Mouse (Mus musculus): ENCODE data around the gene Apobec4.

Apobec4 gene

DNA sequence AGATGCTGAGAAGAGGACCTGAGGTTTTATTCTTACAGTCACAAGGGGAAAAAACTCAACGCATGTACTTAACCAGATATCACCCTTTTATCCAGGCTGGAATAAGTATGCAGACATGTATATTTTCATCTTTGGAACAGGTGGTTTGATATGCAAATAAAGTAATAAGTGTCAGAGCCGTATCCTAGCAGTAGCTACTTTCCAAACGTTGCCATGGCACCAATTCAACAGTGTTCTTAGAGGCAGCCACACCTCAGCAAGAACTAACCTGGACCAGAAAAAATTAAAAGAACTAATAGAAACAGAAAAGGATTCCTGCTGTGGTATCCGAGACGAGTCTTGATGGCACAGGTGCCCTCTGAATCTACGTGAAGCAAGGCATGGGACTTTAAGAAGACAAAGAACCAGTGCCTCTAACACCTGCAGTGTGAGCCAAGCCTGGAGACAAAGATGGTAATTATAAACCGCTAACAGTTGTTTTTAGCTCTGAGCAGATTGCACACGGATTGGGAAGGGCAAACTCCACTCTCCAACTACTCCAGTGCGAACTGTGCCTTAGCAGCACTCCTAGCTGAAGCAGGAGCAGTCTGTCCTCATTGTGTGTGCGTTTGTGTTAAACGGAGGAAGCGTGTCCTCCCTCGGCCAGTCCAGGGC, at the start of gene Apobec4:
TSS of gene Apobec4 (plus strand) at position 240 of the 654 bp plus-strand sequence.
- no peak for DNase-seq (ENCODE audit: low spot score)

GRCm38 (mm10) chr1:152701066-152701465, 49.3 kb upstream of the Apobec4 start:
- DNase-seq (ENCODE audit: low spot score), result no peak

DNA sequence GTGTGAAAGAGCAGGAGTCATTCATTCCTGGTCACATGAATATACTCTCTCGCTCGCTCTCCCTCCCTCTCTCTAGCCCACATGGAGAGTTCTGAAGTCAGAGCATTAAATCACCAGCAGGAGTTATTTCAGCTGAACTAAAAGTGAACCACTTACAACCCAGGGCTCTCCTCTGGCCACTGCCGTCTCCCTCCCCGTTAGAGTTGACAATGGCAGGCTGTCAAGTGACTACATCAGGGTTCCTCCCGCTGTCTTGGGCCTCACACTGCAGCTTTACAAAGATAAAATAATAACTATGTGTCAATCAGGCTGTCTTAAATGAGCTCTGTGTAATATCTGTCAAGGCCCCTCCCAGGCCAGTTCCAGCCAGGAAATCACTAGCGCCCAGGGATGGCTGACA, 47.4 kb upstream of the Apobec4 start:
- DNase-seq (ENCODE audit: low spot score), result no peak

DNA sequence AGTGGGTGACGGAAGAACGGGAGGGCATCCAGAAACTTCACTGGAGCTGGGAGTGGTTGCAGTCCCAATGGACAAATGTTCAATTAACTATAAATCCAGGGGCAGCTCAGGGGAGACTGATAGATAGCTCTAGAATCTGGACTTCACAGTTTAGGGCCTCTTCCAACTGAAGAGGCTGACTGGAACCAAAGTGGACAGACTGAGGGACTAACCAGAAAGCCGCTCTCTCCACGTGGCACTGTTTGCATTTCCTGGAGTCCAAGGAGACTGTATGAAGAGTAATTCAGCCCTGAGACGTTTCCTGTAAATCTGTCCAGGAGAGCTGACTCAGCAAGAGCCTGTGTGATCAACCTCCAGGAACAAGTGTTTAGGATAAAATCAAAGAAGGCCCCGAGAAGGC, 46.4 kb upstream of the Apobec4 start:
- no peak for DNase-seq (ENCODE audit: low spot score)

- DNase-seq (ENCODE audit: low spot score), result no peak
Measured at GRCm38 (mm10) chr1:152707560-152707959, 42.8 kb upstream of the Apobec4 start.

GRCm38 (mm10) chr1:152711037-152711436, 39.3 kb upstream of the Apobec4 start:
- no peak for DNase-seq (ENCODE audit: low spot score)

DNA sequence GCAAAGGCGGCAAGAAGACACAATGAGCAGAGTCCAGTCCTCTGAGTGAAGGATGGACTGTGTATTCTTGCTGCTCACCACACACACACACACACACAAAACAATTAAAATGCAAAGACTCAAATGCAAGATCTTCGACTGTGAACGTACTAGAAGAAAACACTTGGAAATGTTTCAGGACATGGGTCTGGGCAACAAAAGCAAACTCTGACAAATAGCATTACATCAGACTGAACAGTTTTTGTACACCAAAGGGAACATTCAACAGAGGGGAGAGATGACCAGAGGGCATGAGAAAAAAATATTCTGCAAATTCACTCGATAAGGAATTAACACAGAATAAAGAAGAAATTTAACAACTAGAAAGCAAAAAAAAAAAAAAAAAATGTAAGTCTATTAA, 36.4 kb upstream of the Apobec4 start:
- DNase-seq (ENCODE audit: low spot score), result no peak

DNA sequence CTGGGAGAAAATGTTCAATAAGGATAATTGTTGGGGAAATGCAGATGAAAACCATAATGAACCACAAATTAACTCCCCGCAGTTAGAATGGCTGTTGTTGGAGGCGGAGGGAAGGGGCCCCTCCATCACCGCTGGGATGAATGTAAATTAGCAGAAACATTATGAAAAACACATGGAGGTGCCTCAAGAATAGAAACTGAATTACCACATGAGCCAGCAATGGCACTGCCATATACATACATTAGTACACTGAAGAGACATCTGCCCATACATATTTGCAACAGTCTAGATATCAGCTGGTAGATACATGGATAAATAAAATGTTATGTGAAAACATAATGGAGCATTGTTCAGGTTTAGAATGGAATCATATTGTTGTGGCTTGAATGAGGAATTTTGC, 35.9 kb upstream of the Apobec4 start:
- DNase-seq (ENCODE audit: low spot score), result no peak

DNA sequence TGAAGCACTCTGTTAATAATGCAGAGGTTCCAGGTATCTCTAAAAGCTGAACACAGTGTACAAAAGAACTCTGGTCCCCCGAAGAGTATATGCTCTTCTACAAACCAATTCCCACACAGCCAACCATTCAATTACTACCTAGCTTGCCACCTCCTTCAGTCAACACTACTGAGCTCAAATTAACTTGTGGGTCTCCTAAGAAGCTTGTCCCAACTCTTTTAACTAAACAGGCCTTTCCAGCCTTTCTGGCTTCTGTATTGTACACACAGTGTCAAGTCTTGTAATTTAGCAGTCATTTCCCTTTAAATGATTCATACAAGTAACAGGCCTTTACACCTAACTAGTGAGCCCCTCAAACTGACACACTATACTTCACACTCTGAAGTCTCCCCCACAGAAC, 33.0 kb upstream of the Apobec4 start:
- DNase-seq (ENCODE audit: low spot score), result no peak

- DNase-seq (ENCODE audit: low spot score), result no peak
Measured at GRCm38 (mm10) chr1:152718200-152718599, 32.2 kb upstream of the Apobec4 start.

DNA sequence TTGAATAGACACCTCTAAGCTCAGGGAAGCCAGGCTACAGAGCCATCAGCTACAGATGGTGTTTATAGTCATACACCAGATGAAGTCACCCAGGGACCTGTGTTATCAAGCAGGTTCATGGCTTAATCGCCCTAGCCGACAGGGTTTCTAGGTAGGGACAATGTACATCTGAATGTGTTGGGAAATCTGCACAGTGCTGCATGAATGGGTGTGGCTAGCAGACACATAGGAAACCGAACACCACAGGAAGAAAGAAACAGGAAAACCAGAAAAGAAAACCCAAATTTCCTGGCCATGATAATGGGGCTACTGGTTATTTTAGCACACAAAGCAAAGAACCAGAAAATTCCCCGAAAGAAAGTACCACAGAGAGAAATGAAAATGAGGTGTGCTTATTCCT, 29.4 kb upstream of the Apobec4 start:
- no peak for DNase-seq (ENCODE audit: low spot score)

DNA sequence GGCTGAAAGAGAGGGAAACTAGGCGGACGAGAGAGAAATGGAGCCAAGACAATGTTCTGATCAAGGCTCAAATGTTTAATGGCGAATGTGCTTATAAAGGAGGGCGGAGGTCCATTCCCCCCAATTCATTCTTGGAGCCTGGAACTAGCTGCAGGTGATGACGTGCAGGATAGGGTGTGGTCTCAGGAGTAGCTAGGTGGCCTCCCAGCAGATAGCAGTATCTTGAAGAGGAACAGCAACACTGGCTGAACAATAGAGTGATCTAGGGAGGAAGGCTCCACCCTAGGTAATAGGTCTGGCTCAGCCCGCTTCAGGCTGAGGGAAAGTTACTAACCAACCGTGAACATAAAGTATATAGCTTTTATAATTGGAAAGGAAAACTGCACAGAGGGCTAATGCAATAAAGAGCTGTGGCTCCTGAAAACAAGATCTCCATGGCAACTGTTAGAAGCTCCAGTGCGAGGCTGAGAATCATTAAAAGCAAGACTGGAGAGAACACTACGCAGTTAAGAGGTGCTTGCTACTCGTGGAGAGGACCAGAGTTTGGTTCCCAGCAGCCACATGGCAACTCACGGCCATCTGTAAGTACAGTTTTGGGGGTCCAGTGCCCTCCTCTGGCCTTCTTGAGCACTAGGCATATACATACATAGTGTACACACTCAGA, 28.7 kb upstream of the Apobec4 start:
- DNase-seq (ENCODE audit: low spot score), result no peak

DNA sequence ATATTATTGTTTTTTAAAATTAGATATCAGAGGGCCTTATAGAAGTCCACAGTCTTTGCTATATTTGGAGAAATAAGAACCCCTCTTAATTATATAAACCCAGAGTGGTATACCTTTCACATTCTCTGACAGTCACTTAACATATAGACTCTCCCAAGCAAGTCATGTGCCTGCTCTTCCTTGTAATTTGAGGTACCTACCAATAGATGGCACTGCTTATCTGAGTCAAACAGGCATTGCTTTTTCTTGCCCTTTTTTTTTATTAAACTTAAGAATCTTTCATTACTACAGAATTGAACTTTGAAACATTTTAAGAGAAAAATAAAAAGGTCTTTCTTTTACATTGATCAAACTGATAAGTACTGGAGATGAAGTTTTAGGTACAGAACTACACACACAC, 26.1 kb upstream of the Apobec4 start:
- no peak for DNase-seq (ENCODE audit: low spot score)

DNA sequence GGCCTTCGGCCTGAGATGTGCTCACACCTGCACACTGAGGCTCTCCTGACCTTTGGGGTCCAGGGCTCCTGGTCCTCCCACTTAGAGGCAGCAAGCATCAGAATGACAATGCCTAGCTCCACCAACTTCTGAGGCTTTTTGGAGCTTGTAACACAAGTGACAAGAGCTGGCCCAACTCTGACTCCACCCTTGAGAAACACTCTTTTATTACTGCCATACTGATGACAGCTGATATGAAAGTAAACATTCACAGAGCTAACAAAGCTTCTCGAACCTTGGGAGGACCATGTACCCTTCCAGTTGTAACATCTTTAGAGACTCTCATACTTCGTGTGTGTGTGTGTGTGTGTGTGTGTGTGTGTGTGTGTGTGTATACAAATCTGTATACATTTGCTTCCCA, 24.3 kb upstream of the Apobec4 start:
- DNase-seq (ENCODE audit: low spot score), result no peak

- DNase-seq (ENCODE audit: low spot score), result no peak
Measured at GRCm38 (mm10) chr1:152727604-152728236, 22.6 kb upstream of the Apobec4 start.

- DNase-seq (ENCODE audit: low spot score), result no peak
Measured at GRCm38 (mm10) chr1:152738793-152739192, 11.6 kb upstream of the Apobec4 start.

DNA sequence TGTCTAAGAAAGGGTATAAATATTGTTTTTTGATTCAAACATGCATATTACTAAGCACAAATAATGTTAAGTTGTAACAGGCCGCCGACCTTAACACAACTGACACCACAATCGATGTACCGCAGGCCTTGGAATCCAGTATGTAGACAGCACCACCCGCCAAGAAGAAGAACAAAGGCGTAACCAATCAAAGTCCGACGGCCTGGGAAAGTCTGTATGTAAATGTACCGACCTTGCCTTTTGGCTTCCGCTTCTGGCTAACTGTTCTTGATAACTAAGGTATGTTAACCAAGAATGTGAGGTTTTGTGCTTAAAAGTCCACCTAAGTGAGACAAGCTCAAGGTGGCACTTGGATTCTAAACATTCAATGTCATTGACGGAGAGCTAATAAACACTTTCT, 11.0 kb upstream of the Apobec4 start:
- no peak for DNase-seq (ENCODE audit: low spot score)

GRCm38 (mm10) chr1:152743095-152743826, 7.1 kb upstream of the Apobec4 start:
- DNase-seq (ENCODE audit: low spot score), result no peak

GRCm38 (mm10) chr1:152746426-152746825, 3.9 kb upstream of the Apobec4 start:
- DNase-seq (ENCODE audit: low spot score), result peak; percentile 78

GRCm38 (mm10) chr1:152749276-152749675, 1.1 kb upstream of the Apobec4 start:
- DNase-seq (ENCODE audit: low spot score), result no peak

- DNase-seq (ENCODE audit: low spot score), result no peak
Measured at GRCm38 (mm10) chr1:152761791-152762190, 11.4 kb downstream of the Apobec4 start.

- DNase-seq (ENCODE audit: low spot score), result peak; percentile 96
Measured at GRCm38 (mm10) chr1:152766032-152766772, 15.9 kb downstream of the Apobec4 start, which contains the start of the genes Rgl1 and Arpc5. Gene Rgl1, minus strand, starts transcription at chr1:152766351. Gene Arpc5, plus strand, starts transcription at chr1:152766542.

Data from ovary, postnatal 14 days (tissue).